Mouse (Mus musculus) bone marrow, adult 2 months (tissue): Measurements from ENCODE around the gene Dnajc5g.

Experiments used
- CTCF ChIP-seq: fragments of 200-500 bp; IDR thresholded peaks from 2 replicates; pipeline ENCODE4 v1.5.1; 2011; ENCODE audit warnings: low read length, control low read depth; ENCODE audit not compliant: control insufficient read depth, insufficient read depth
- POLR2A ChIP-seq: fragments of 200-500 bp; IDR thresholded peaks from 2 replicates; pipeline ENCODE4 v1.6.1; 2011; ENCODE audit warnings: low read depth, mild to moderate bottlenecking, control low read depth, low read length, borderline replicate concordance; ENCODE audit not compliant: control insufficient read depth

GRCm38 (mm10) chr5:31153516-31154151 is 47.5 kb downstream of the Dnajc5g start:
- TF ChIP-seq CTCF (no peak), POLR2A (no peak)
